Mouse (Mus musculus) neural tube, embryonic 13.5 days (tissue): ENCODE results near the gene Slco3a1. TPM values are rescaled to one million over a fixed set of nuclear protein-coding genes. Genes with fewer than 3 reads are reported as not detected.
A peak's percentile ranks its signal among the peaks of the same experiment; 100 is the strongest.
"Not testable (repeated sequence)": the region's sequence is repeated elsewhere in the genome, so short reads cannot be mapped to it uniquely, and the experiment has no call there.

ENCODE experiments used
- ATAC-seq: fragments of 200-750 bp; cut with Nextera tagmentation; 2 replicates; pipeline ENCODE4 v1.8.0; 2017; ENCODE audit warnings: low read depth, mild to moderate bottlenecking, moderate TSS enrichment, moderate library complexity
- H3K27ac ChIP-seq: fragments of 300-500 bp; sonication (generic); replicated peaks from 2 replicates; pipeline ENCODE4 v1.5.1; 2015; ENCODE audit warnings: moderate library complexity, mild to moderate bottlenecking, inconsistent platforms
- H3K27me3 ChIP-seq: fragments of 300-500 bp; sonication (generic); 2 replicates; pipeline ENCODE4 v1.6.1; 2015; ENCODE audit warnings: mild to moderate bottlenecking, inconsistent platforms
- H3K36me3 ChIP-seq: fragments of 300-500 bp; sonication (generic); 2 replicates; pipeline ENCODE4 v1.6.1; 2015; ENCODE audit warnings: mild to moderate bottlenecking, inconsistent platforms
- H3K4me1 ChIP-seq: fragments of 300-500 bp; sonication (generic); replicated peaks from 2 replicates; pipeline ENCODE4 v1.6.1; 2015; ENCODE audit warnings: inconsistent platforms
- H3K4me2 ChIP-seq: fragments of 300-500 bp; sonication (generic); 2 replicates; pipeline ENCODE4 v1.6.1; 2015; ENCODE audit warnings: inconsistent platforms, mild to moderate bottlenecking, moderate library complexity
- H3K4me3 ChIP-seq: fragments of 300-500 bp; sonication (generic); 2 replicates; pipeline ENCODE4 v1.5.1; 2015; ENCODE audit warnings: mild to moderate bottlenecking, inconsistent platforms
- H3K9ac ChIP-seq: fragments of 300-500 bp; sonication (generic); 2 replicates; pipeline ENCODE4 v1.6.1; 2015; ENCODE audit warnings: moderate library complexity, mild to moderate bottlenecking, inconsistent platforms
- H3K9me3 ChIP-seq: fragments of 300-500 bp; sonication (generic); 2 replicates; pipeline ENCODE4 v1.6.1; 2016; ENCODE audit warnings: inconsistent platforms
- WGBS: fragments of 180-500 bp; shearing (Covaris S2); methylation state at CpG from one replicate; pipeline ENCODE4 v1.1.7; 2015; 5-methylcytosine and 5-hydroxymethylcytosine counted together
- polyA plus RNA-seq: library from polyadenylated mRNA; unstranded; fragments of >200 nt; fragmentation: Nextera tagmentation; extraction: Ambion mirVana; gene quantifications from 2 replicates; pipeline ENCODE4 v1.2.1, GENCODE M21; 2015

Gene Slco3a1
- polyA plus RNA-seq, 1 experiment from 2014 or later: 31.8 TPM

- H3K4me2 ChIP-seq: no peak overlapping the region
- no peaks in the 10 kb centered on the region for H3K36me3 ChIP-seq
- H3K9me3 ChIP-seq: no peaks in the 10 kb centered on the region
- H3K9ac ChIP-seq: no peak overlapping the region
- H3K4me1 ChIP-seq: peaks cover 43% of the 10 kb centered on the region
- ATAC-seq: no peak
- H3K4me3 ChIP-seq: no peak overlapping the region
- WGBS: 64% methylated on average over 3 of the region's 3 CpGs
- peak overlapping the region; percentile 62; the same call in 1 of the 2 replicates for H3K27ac ChIP-seq
- H3K27me3 ChIP-seq: no peaks in the 10 kb centered on the region
These were observed 131.3 kb downstream of the Slco3a1 start for GRCm38 (mm10) chr7:74423316-74423715.

- Histone ChIP-seq H3K27me3 (no peaks in the 10 kb centered on the region), H3K9ac (no peak overlapping the region), H3K4me2 (no peak overlapping the region), H3K4me1 (peaks cover 44% of the 10 kb centered on the region), H3K36me3 (no peaks in the 10 kb centered on the region), H3K27ac (no peak overlapping the region), H3K9me3 (no peaks in the 10 kb centered on the region), H3K4me3 (no peak overlapping the region)
- no peak for ATAC-seq
- WGBS: 84% methylated on average over 2 of the region's 2 CpGs
These were observed 131.8 kb downstream of the Slco3a1 start for GRCm38 (mm10) chr7:74422731-74423130.

- ATAC-seq: no peak
These were observed 132.6 kb downstream of the Slco3a1 start for GRCm38 (mm10) chr7:74422002-74422401.

GRCm38 (mm10) chr7:74421591-74421990 lies 133.0 kb downstream of the Slco3a1 start:
- no peak overlapping the region for H3K4me2 ChIP-seq
- 93% methylated on average over 2 of the region's 2 CpGs for WGBS
- no peak overlapping the region for H3K27ac ChIP-seq
- no peaks in the 10 kb centered on the region for H3K9me3 ChIP-seq
- peaks cover 56% of the 10 kb centered on the region for H3K4me1 ChIP-seq
- no peak for ATAC-seq
- H3K27me3 ChIP-seq: no peaks in the 10 kb centered on the region
- H3K4me3 ChIP-seq: no peak overlapping the region
- no peaks in the 10 kb centered on the region for H3K36me3 ChIP-seq
- no peak overlapping the region for H3K9ac ChIP-seq

More at GRCm38 (mm10) chr7:74422002-74422401, 132.6 kb downstream of the Slco3a1 start:
- Histone ChIP-seq H3K4me3 (no peak overlapping the region), H3K4me1 (peaks cover 52% of the 10 kb centered on the region), H3K36me3 (no peaks in the 10 kb centered on the region), H3K9me3 (no peaks in the 10 kb centered on the region), H3K9ac (no peak overlapping the region), H3K27me3 (no peaks in the 10 kb centered on the region), H3K4me2 (no peak overlapping the region), H3K27ac (no peak overlapping the region)
- 63% methylated on average over 13 of the region's 13 CpGs for WGBS

GRCm38 (mm10) chr7:74419706-74420105 lies 134.9 kb downstream of the Slco3a1 start:
- no peak overlapping the region for H3K27ac ChIP-seq
- no peak for ATAC-seq
- H3K4me1 ChIP-seq: peaks cover 55% of the 10 kb centered on the region
- H3K4me3 ChIP-seq: no peak overlapping the region
- no peaks in the 10 kb centered on the region for H3K36me3 ChIP-seq
- no peaks in the 10 kb centered on the region for H3K27me3 ChIP-seq
- no peak overlapping the region for H3K9ac ChIP-seq
- 86% methylated on average over 4 of the region's 4 CpGs for WGBS
- H3K4me2 ChIP-seq: no peak overlapping the region
- no peaks in the 10 kb centered on the region for H3K9me3 ChIP-seq

GRCm38 (mm10) chr7:74417009-74417408 lies 137.6 kb downstream of the Slco3a1 start:
- Histone ChIP-seq H3K4me2 (no peak overlapping the region), H3K4me1 (peaks cover 44% of the 10 kb centered on the region), H3K9me3 (no peaks in the 10 kb centered on the region), H3K4me3 (no peak overlapping the region), H3K27me3 (no peaks in the 10 kb centered on the region), H3K36me3 (no peaks in the 10 kb centered on the region), H3K27ac (peak overlapping the region; percentile 46; the same call in 1 of the 2 replicates), H3K9ac (no peak overlapping the region)
- 10% methylated on average over 6 of the region's 6 CpGs for WGBS
- peak; percentile 65; the same call in 1 of the 2 replicates for ATAC-seq

- H3K4me1 ChIP-seq: peaks cover 34% of the 10 kb centered on the region
- no peak for ATAC-seq
- no peak overlapping the region for H3K9ac ChIP-seq
- H3K9me3 ChIP-seq: no peaks in the 10 kb centered on the region
- no peak overlapping the region for H3K27ac ChIP-seq
- no peak overlapping the region for H3K4me2 ChIP-seq
- H3K36me3 ChIP-seq: no peaks in the 10 kb centered on the region
- no peaks in the 10 kb centered on the region for H3K27me3 ChIP-seq
- WGBS: 93% methylated on average over 6 of the region's 6 CpGs
- H3K4me3 ChIP-seq: no peak overlapping the region
These were observed 139.3 kb downstream of the Slco3a1 start for GRCm38 (mm10) chr7:74415241-74415640.

- ATAC-seq: no peak
These were observed 140.6 kb downstream of the Slco3a1 start for GRCm38 (mm10) chr7:74413738-74414716.

GRCm38 (mm10) chr7:74408601-74409323 lies 145.8 kb downstream of the Slco3a1 start:
- Histone ChIP-seq H3K4me2 (no peak overlapping the region), H3K9me3 (no peaks in the 10 kb centered on the region), H3K27ac (no peak overlapping the region), H3K4me1 (peaks cover 16% of the 10 kb centered on the region), H3K4me3 (no peak overlapping the region), H3K9ac (no peak overlapping the region), H3K27me3 (no peaks in the 10 kb centered on the region), H3K36me3 (no peaks in the 10 kb centered on the region)
- 60% methylated on average over 13 of the region's 13 CpGs for WGBS
- no peak for ATAC-seq

More at GRCm38 (mm10) chr7:74413738-74414716, 140.6 kb downstream of the Slco3a1 start:
- no peak overlapping the region for H3K27ac ChIP-seq
- no peak overlapping the region for H3K4me2 ChIP-seq
- WGBS: 61% methylated on average over 9 of the region's 9 CpGs
- peaks cover 34% of the 10 kb centered on the region for H3K4me1 ChIP-seq
- H3K36me3 ChIP-seq: no peaks in the 10 kb centered on the region
- H3K4me3 ChIP-seq: no peak overlapping the region
- no peaks in the 10 kb centered on the region for H3K27me3 ChIP-seq
- no peak overlapping the region for H3K9ac ChIP-seq
- H3K9me3 ChIP-seq: no peaks in the 10 kb centered on the region

- H3K9ac ChIP-seq, ATAC-seq, H3K4me1 ChIP-seq, H3K4me2 ChIP-seq, H3K4me3 ChIP-seq, H3K36me3 ChIP-seq, H3K27ac ChIP-seq, H3K27me3 ChIP-seq, H3K9me3 ChIP-seq: not testable (repeated sequence)
These were observed 146.7 kb downstream of the Slco3a1 start for GRCm38 (mm10) chr7:74407851-74408250.

GRCm38 (mm10) chr7:74399729-74400128 lies 154.9 kb downstream of the Slco3a1 start:
- 91% methylated on average over 6 of the region's 6 CpGs for WGBS
- Histone ChIP-seq H3K9me3 (no peaks in the 10 kb centered on the region), H3K27ac (no peak overlapping the region), H3K27me3 (no peaks in the 10 kb centered on the region), H3K4me1 (peaks cover 15% of the 10 kb centered on the region), H3K4me2 (no peak overlapping the region), H3K36me3 (no peaks in the 10 kb centered on the region), H3K4me3 (no peak overlapping the region), H3K9ac (no peak overlapping the region)
- no peak for ATAC-seq

- Histone ChIP-seq H3K9me3 (no peaks in the 10 kb centered on the region), H3K4me1 (peaks cover 17% of the 10 kb centered on the region), H3K4me3 (no peak overlapping the region), H3K27me3 (no peaks in the 10 kb centered on the region), H3K9ac (no peak overlapping the region), H3K4me2 (no peak overlapping the region), H3K27ac (no peak overlapping the region), H3K36me3 (no peaks in the 10 kb centered on the region)
- WGBS: 92% methylated on average over 4 of the region's 4 CpGs
- no peak for ATAC-seq
These were observed 155.4 kb downstream of the Slco3a1 start for GRCm38 (mm10) chr7:74399154-74399553.
